Mouse (Mus musculus): ENCODE measurements around the gene Daam2. TPM values are rescaled to one million over a fixed set of nuclear protein-coding genes. Genes with fewer than 3 reads are reported as not detected.

Daam2 gene
- 5.7 and 6.1 TPM in 2 replicates for polyA plus RNA-seq (2014; fragmentation: Nextera tagmentation; extraction: Ambion mirVana)

DNA sequence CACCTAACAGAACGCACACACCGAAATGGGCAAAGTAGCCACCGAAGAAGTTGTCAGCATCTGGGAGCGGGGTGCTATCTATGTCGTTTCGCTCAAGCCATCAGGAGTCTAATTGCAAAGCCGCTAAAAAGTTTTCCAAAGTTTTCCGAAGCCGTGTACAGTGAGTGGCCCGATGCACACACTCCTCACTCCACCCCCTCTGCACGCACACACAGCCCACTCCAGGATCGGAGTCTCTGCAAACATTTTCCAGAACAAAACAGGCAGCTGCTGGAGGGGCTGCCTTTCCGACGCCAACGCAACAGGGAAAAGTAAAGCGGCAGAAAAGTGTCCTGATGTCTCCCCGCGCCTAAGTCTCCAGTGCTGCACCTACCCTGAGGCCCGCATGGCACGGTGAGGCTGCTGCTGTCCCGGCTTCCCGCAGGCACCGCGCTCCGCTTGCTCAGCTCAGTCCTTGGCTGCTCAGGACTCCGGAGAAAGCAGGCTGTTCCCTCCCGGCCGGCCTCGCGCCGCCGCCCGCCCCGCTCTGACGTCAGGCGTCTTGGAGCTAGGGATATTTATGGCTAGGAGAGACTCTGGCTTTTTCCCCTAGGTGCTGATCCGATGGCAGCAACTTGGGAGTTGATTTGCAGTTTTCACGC, at the start of gene Daam2:
Daam2 (minus strand) TSS at position 514 of the 641 bp plus-strand sequence.
- peak within 1 kb of the TSS; percentile 88 for H3K27ac ChIP-seq (ENCODE audit: low read depth)
- peak; percentile 89 for DNase-seq (ENCODE audit: low spot score)
- H3K4me3 ChIP-seq (ENCODE audit: low read depth, low read length), result peak within 1 kb of the TSS; percentile 63
- no peaks in the 10 kb centered on the region for H3K9me3 ChIP-seq (ENCODE audit: control insufficient read depth, low read length)
- ATAC-seq (replicated peaks; ENCODE audit: low FRiP score, low TSS enrichment, low read depth), result peak; percentile 89
- peaks cover 4% of the 10 kb centered on the region; the same call in 1 of the 2 replicates for H3K27me3 ChIP-seq (replicated peaks; ENCODE audit: control insufficient read depth, insufficient read depth, low read length)
- 2% methylated on average over 38 of the region's 38 CpGs for WGBS
- H3K4me2 ChIP-seq (ENCODE audit: low read length), result peak within 1 kb of the TSS; percentile 78
- H3K9ac ChIP-seq (ENCODE audit: low read length), result peak within 1 kb of the TSS; percentile 61
- peaks cover 16% of the 10 kb centered on the region for H3K4me1 ChIP-seq (replicated peaks; ENCODE audit: control insufficient read depth, insufficient read depth, low read length)
- no peaks in the 10 kb centered on the region for H3K36me3 ChIP-seq (ENCODE audit: control insufficient read depth, insufficient read depth, low read length)

DNA sequence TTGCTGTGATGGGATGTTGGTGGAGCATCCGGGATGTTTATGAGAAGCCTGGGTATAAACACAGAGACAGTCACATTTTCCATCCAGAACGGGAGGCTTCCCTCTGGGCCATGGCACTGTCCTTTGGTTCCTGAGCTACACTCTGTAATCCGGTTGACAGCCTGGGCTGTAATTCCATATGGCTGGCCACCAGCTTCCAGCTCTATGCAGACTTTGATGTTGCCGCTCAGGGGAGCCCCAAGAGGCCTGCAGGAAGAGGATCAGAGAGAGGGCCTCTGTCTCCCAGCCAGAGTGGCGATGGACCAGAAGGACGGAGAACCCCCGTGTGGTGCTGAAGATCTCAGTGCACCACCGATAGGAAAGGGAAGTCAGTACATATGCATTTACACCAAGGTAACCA, 46.2 kb upstream of the Daam2 start:
- Histone ChIP-seq H3K9me3 (ENCODE audit: control insufficient read depth, low read length) (no peaks in the 10 kb centered on the region), H3K36me3 (ENCODE audit: control insufficient read depth, insufficient read depth, low read length) (no peaks in the 10 kb centered on the region), H3K4me1 (replicated peaks; ENCODE audit: control insufficient read depth, insufficient read depth, low read length) (peaks cover under 1% of the 10 kb centered on the region; the same call in 1 of the 2 replicates), H3K4me3 (ENCODE audit: low read depth, low read length) (no peak overlapping the region), H3K27ac (ENCODE audit: low read depth) (no peak overlapping the region), H3K4me2 (ENCODE audit: low read length) (no peak overlapping the region), H3K9ac (ENCODE audit: low read length) (no peak overlapping the region), H3K27me3 (replicated peaks; ENCODE audit: control insufficient read depth, insufficient read depth, low read length) (no peaks in the 10 kb centered on the region)
- no peak for ATAC-seq (replicated peaks; ENCODE audit: low FRiP score, low TSS enrichment, low read depth)
- DNase-seq (ENCODE audit: low spot score), result no peak
- 52% methylated on average over 8 of the region's 8 CpGs for WGBS

DNA sequence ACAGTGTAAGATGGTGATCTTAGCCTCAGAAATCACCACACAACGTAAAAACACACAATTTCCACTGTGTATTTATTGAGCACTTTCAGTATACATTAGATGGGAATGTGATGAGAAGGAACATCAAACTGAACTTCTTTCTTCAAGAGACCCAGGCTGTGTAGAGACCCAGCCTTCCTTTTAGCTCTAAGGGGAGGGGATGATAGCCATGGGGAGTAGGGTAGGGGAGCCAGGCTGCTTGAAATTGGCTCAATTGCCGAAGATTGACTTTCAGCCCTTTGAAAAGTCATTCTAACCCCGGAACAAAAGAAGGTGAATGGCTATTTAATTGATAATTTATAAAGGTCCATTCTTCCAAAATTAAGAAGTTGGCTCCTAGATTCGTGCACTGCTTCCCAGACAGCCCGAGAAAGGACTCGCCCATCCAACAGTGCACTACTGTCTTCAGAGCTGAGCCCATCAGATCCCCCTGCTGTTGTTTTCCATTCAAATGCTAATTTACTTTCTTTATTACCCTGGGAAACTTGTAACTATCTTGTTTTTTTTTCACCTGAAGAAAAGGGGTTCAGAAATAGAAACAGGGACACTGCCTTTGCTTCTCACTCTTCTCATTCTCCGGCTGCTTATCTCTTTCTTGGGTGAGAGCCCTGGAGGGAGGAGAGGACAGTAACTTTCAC, 43.3 kb upstream of the Daam2 start:
- H3K27ac ChIP-seq (ENCODE audit: low read depth), result no peak overlapping the region
- 68% methylated on average over 7 of the region's 7 CpGs for WGBS
- H3K27me3 ChIP-seq (replicated peaks; ENCODE audit: control insufficient read depth, insufficient read depth, low read length), result no peaks in the 10 kb centered on the region
- H3K4me2 ChIP-seq (ENCODE audit: low read length), result no peak overlapping the region
- no peaks in the 10 kb centered on the region for H3K4me1 ChIP-seq (replicated peaks; ENCODE audit: control insufficient read depth, insufficient read depth, low read length)
- no peak overlapping the region for H3K9ac ChIP-seq (ENCODE audit: low read length)
- DNase-seq (ENCODE audit: low spot score) (no peak), ATAC-seq (replicated peaks; ENCODE audit: low FRiP score, low TSS enrichment, low read depth) (no peak)
- H3K36me3 ChIP-seq (ENCODE audit: control insufficient read depth, insufficient read depth, low read length), result no peaks in the 10 kb centered on the region
- H3K9me3 ChIP-seq (ENCODE audit: control insufficient read depth, low read length), result no peaks in the 10 kb centered on the region
- H3K4me3 ChIP-seq (ENCODE audit: low read depth, low read length), result no peak overlapping the region

DNA sequence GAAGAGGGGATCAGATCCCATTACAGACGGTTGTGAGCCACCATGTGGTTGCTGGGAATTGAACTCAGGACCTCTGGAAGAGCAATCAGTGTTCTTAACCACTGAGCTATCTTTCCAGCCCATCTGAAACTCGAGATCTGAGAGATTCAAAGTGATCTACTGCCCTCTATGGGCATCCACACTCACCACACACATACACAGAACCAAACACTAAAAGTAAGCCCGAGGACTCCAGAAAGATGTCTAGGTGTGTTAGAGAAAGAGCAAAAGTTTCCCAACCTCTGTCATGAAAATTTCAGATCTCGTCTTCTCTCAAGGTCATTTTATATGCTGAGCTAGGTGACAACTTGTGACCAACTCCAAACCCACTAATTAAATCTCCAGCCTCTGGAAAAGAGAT, 41.3 kb upstream of the Daam2 start:
- WGBS, result 71% methylated on average over 4 of the region's 4 CpGs
- DNase-seq (ENCODE audit: low spot score), result no peak
- no peak overlapping the region for H3K4me3 ChIP-seq (ENCODE audit: low read depth, low read length)
- no peaks in the 10 kb centered on the region for H3K4me1 ChIP-seq (replicated peaks; ENCODE audit: control insufficient read depth, insufficient read depth, low read length)
- H3K27me3 ChIP-seq (replicated peaks; ENCODE audit: control insufficient read depth, insufficient read depth, low read length), result no peaks in the 10 kb centered on the region
- H3K36me3 ChIP-seq (ENCODE audit: control insufficient read depth, insufficient read depth, low read length), result no peaks in the 10 kb centered on the region
- H3K9ac ChIP-seq (ENCODE audit: low read length), result no peak overlapping the region
- H3K27ac ChIP-seq (ENCODE audit: low read depth), result no peak overlapping the region
- H3K9me3 ChIP-seq (ENCODE audit: control insufficient read depth, low read length), result no peaks in the 10 kb centered on the region
- no peak overlapping the region for H3K4me2 ChIP-seq (ENCODE audit: low read length)
- no peak for ATAC-seq (replicated peaks; ENCODE audit: low FRiP score, low TSS enrichment, low read depth)

DNA sequence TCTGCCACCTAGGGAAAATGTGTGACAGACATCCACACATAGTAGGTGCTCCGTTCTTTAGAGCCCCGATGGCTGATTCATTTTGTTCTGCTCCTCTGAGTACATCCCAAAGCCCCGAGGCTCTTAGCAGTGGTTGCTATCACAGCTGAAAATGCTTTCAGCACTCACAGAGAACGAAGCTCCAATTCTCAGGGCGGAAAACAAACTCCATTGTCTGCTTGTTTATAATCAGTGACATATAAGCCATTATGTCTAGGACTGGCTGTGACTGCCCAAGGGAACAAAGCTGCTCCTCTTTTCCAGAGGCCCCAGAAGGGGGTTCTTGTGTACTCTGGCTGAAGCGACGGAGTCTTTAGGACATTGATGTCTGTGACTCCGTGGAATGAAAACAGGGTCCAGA, 25.9 kb upstream of the Daam2 start:
- no peak overlapping the region for H3K9ac ChIP-seq (ENCODE audit: low read length)
- H3K9me3 ChIP-seq (ENCODE audit: control insufficient read depth, low read length), result no peaks in the 10 kb centered on the region
- WGBS, result 54% methylated on average over 8 of the region's 8 CpGs
- H3K27me3 ChIP-seq (replicated peaks; ENCODE audit: control insufficient read depth, insufficient read depth, low read length), result no peaks in the 10 kb centered on the region
- no peak for DNase-seq (ENCODE audit: low spot score)
- H3K4me3 ChIP-seq (ENCODE audit: low read depth, low read length), result no peak overlapping the region
- no peaks in the 10 kb centered on the region for H3K36me3 ChIP-seq (ENCODE audit: control insufficient read depth, insufficient read depth, low read length)
- H3K4me1 ChIP-seq (replicated peaks; ENCODE audit: control insufficient read depth, insufficient read depth, low read length), result no peaks in the 10 kb centered on the region
- ATAC-seq (replicated peaks; ENCODE audit: low FRiP score, low TSS enrichment, low read depth), result no peak
- no peak overlapping the region for H3K4me2 ChIP-seq (ENCODE audit: low read length)
- no peak overlapping the region for H3K27ac ChIP-seq (ENCODE audit: low read depth)

DNA sequence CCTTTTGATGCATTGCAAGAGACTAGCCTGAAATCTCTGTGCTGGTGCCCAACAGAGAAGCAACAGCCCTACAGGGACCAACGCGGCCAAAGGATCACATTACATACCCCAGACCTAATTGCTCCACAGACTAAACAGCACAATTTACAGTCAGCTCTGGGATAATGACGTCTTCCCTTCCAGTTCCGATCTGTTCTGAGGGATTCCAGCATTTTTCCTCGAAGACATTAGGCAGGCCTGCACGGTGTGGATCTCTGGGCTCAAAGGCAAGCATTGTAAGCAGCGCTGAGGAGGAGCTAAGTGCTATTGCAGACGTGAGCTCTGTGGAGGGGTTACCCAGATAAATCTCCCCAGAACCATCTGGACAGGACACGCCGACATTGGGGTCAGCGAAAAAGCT, 18.3 kb upstream of the Daam2 start:
- Histone ChIP-seq H3K27me3 (replicated peaks; ENCODE audit: control insufficient read depth, insufficient read depth, low read length) (no peaks in the 10 kb centered on the region), H3K4me3 (ENCODE audit: low read depth, low read length) (no peak overlapping the region), H3K9me3 (ENCODE audit: control insufficient read depth, low read length) (no peaks in the 10 kb centered on the region), H3K9ac (ENCODE audit: low read length) (no peak overlapping the region), H3K27ac (ENCODE audit: low read depth) (no peak overlapping the region; the same call in 1 of the 2 replicates), H3K4me2 (ENCODE audit: low read length) (no peak overlapping the region), H3K36me3 (ENCODE audit: control insufficient read depth, insufficient read depth, low read length) (no peaks in the 10 kb centered on the region), H3K4me1 (replicated peaks; ENCODE audit: control insufficient read depth, insufficient read depth, low read length) (peaks cover 7% of the 10 kb centered on the region; the same call in 1 of the 2 replicates)
- ATAC-seq (replicated peaks; ENCODE audit: low FRiP score, low TSS enrichment, low read depth) (peak; percentile 80), DNase-seq (ENCODE audit: low spot score) (peak; percentile 58)
- 20% methylated on average over 11 of the region's 11 CpGs for WGBS

DNA sequence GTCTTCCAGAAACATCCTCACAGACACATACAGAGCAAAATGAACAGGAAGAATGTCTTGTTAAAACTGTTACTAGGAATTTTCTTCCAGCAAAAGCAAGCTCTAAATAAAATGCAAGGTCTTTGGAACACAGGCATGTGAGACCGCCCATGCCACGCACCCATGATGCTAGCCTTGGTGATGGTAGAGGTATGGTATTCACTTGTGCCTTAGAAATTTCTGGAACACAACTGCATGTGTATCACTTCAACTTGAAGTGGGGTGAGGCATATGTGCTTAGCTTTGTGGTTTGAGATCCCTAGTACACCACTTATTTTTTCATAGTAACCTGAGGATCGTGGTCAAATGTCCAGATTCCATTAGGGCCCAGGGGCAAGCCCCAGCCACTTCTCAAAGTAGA, 13.2 kb upstream of the Daam2 start:
- no peaks in the 10 kb centered on the region for H3K36me3 ChIP-seq (ENCODE audit: control insufficient read depth, insufficient read depth, low read length)
- H3K4me2 ChIP-seq (ENCODE audit: low read length), result no peak overlapping the region
- 94% methylated on average over 3 of the region's 3 CpGs for WGBS

DNA sequence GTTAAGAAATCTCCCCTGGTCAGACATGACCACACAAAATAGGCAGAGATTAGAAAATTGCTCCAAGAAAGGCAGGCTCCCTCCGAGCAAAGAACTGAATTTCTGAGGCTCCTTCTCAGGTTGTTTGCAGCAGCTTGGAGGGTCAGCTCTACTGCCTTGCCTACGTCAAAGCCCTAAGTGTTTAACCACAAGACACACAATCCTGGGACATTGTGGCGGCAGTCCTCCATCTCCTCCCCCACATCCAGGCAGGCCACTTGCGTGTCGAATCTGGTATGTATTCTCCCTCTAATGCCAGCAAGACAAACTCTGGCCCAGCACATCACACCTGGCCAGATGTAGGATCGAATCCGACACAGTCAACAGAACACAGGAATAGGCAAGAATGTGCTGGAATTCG, 4.6 kb upstream of the Daam2 start:
- 75% methylated on average over 8 of the region's 8 CpGs for WGBS

More for the DNA sequence above, 13.2 kb upstream of the Daam2 start:
- ATAC-seq (replicated peaks; ENCODE audit: low FRiP score, low TSS enrichment, low read depth) (no peak), DNase-seq (ENCODE audit: low spot score) (no peak)
- H3K9ac ChIP-seq (ENCODE audit: low read length), result no peak overlapping the region
- peaks cover 2% of the 10 kb centered on the region; the same call in 1 of the 2 replicates for H3K4me1 ChIP-seq (replicated peaks; ENCODE audit: control insufficient read depth, insufficient read depth, low read length)
- no peak overlapping the region for H3K27ac ChIP-seq (ENCODE audit: low read depth)
- H3K27me3 ChIP-seq (replicated peaks; ENCODE audit: control insufficient read depth, insufficient read depth, low read length), result no peaks in the 10 kb centered on the region
- no peaks in the 10 kb centered on the region for H3K9me3 ChIP-seq (ENCODE audit: control insufficient read depth, low read length)
- H3K4me3 ChIP-seq (ENCODE audit: low read depth, low read length), result no peak overlapping the region

More for the DNA sequence above, 4.6 kb upstream of the Daam2 start:
- DNase-seq (ENCODE audit: low spot score) (no peak), ATAC-seq (replicated peaks; ENCODE audit: low FRiP score, low TSS enrichment, low read depth) (no peak)
- peaks cover 3% of the 10 kb centered on the region; the same call in 1 of the 2 replicates for H3K4me1 ChIP-seq (replicated peaks; ENCODE audit: control insufficient read depth, insufficient read depth, low read length)
- H3K4me2 ChIP-seq (ENCODE audit: low read length), result no peak overlapping the region
- no peak overlapping the region for H3K4me3 ChIP-seq (ENCODE audit: low read depth, low read length)
- no peak overlapping the region for H3K27ac ChIP-seq (ENCODE audit: low read depth)
- H3K9ac ChIP-seq (ENCODE audit: low read length), result no peak overlapping the region
- peaks cover 5% of the 10 kb centered on the region; the same call in 1 of the 2 replicates for H3K9me3 ChIP-seq (ENCODE audit: control insufficient read depth, low read length)
- peaks cover 4% of the 10 kb centered on the region; the same call in 1 of the 2 replicates for H3K27me3 ChIP-seq (replicated peaks; ENCODE audit: control insufficient read depth, insufficient read depth, low read length)
- no peaks in the 10 kb centered on the region for H3K36me3 ChIP-seq (ENCODE audit: control insufficient read depth, insufficient read depth, low read length)

All from intestine, embryonic 14.5 days (tissue).